In genomic region chr17:12532115-12532514, GRCm38 (mm10) we compare ENCODE assay signal across 9 mouse cellular contexts. TPM values are rescaled to one million over a fixed set of nuclear protein-coding genes. Genes with fewer than 3 reads are reported as not detected.
A peak's percentile ranks its signal among the peaks of the same experiment; 100 is the strongest.
DNase-seq lines count a peak whose midpoint lies in the region; ATAC-seq and TF ChIP-seq lines count a peak whose summit lies in the region.
"Had no signal": no experiment of that assay in that cellular context is flagged by ENCODE, and none has a peak within 500 bp of the region (broad histone marks: within the 10 kb centered on the region; RNA-seq: fewer than 3 reads in every experiment).

No protein-coding gene starts in this region.

- H3K27me3 ChIP-seq in forebrain, postnatal 0 days (ENCODE audit: insufficient read depth, low read length): no peaks in the 10 kb centered on the region
- no peaks in the 10 kb centered on the region for H3K27me3 ChIP-seq in forebrain, embryonic 13.5 days
- no peaks in the 10 kb centered on the region for H3K27me3 ChIP-seq in stomach, postnatal 0 days (ENCODE audit: control insufficient read depth, insufficient read depth, low read length)
- H3K27me3 ChIP-seq: limb, embryonic 13.5 days had no signal

- H3K9ac ChIP-seq in forebrain, postnatal 0 days: no peak overlapping the region
- no peak overlapping the region for H3K9ac ChIP-seq in forebrain, embryonic 13.5 days
- no peak overlapping the region for H3K9ac ChIP-seq in stomach, postnatal 0 days (ENCODE audit: low read length)
- H3K9ac ChIP-seq: limb, embryonic 13.5 days had no signal

- ATAC-seq in forebrain, postnatal 0 days: no peak
- no peak for ATAC-seq in forebrain, embryonic 13.5 days
- ATAC-seq in stomach, postnatal 0 days (ENCODE audit: low FRiP score, low TSS enrichment): 0 out of 2 replicates have a peak, but pooled peaks have one; percentile 29

- H3K4me2 ChIP-seq in forebrain, postnatal 0 days (ENCODE audit: low read depth): no peak overlapping the region
- no peak overlapping the region for H3K4me2 ChIP-seq in forebrain, embryonic 13.5 days
- no peak overlapping the region for H3K4me2 ChIP-seq in stomach, postnatal 0 days (replicated peaks; ENCODE audit: low read depth)
- H3K4me2 ChIP-seq: limb, embryonic 13.5 days had no signal

- DNase-seq in forebrain, postnatal 0 days: no peak
- peak; percentile 82 for DNase-seq in 416B (ENCODE audit: low read depth)
- DNase-seq in adrenal gland, adult 2 months: peak; percentile 43
- DNase-seq in embryo, embryonic 11.5 days (ENCODE audit: low read depth, low spot score): peak; percentile 38
- DNase-seq in kidney, adult 9 months: peak; percentile 72
- peak; percentile 35 for DNase-seq in lung, postnatal 25 days (ENCODE audit: low spot score)
- peak; percentile 74 for DNase-seq in stomach, postnatal 0 days (ENCODE audit: low spot score)

- H3K4me3 ChIP-seq in forebrain, postnatal 0 days (ENCODE audit: low read depth, low read length): no peak overlapping the region
- no peak overlapping the region for H3K4me3 ChIP-seq in forebrain, embryonic 13.5 days
- no peak overlapping the region for H3K4me3 ChIP-seq in stomach, postnatal 0 days (ENCODE audit: low read depth, low read length)
- H3K4me3 ChIP-seq: limb, embryonic 13.5 days had no signal

- H3K9me3 ChIP-seq in forebrain, postnatal 0 days (ENCODE audit: low read length): no peaks in the 10 kb centered on the region
- H3K9me3 ChIP-seq in forebrain, embryonic 13.5 days (replicated peaks): no peaks in the 10 kb centered on the region
- no peaks in the 10 kb centered on the region for H3K9me3 ChIP-seq in stomach, postnatal 0 days (ENCODE audit: control insufficient read depth, low read length)
- H3K9me3 ChIP-seq: limb, embryonic 13.5 days had no signal

- H3K36me3 ChIP-seq in forebrain, postnatal 0 days (ENCODE audit: insufficient read depth): no peaks in the 10 kb centered on the region
- no peaks in the 10 kb centered on the region for H3K36me3 ChIP-seq in forebrain, embryonic 13.5 days (ENCODE audit: poor library complexity, severe bottlenecking)
- no peaks in the 10 kb centered on the region for H3K36me3 ChIP-seq in stomach, postnatal 0 days (ENCODE audit: control insufficient read depth, insufficient read depth, low read length)
- H3K36me3 ChIP-seq: limb, embryonic 13.5 days had no signal

- WGBS in forebrain, postnatal 0 days: 40% methylated on average over 5 of the region's 5 CpGs
- WGBS in forebrain, embryonic 13.5 days: 32% methylated on average over 5 of the region's 5 CpGs
- 35% methylated on average over 5 of the region's 5 CpGs for WGBS in stomach, postnatal 0 days

- no peak overlapping the region for H3K27ac ChIP-seq in forebrain, postnatal 0 days (ENCODE audit: low read depth, low read length)
- H3K27ac ChIP-seq in forebrain, embryonic 13.5 days: no peak overlapping the region
- no peak overlapping the region for H3K27ac ChIP-seq in stomach, postnatal 0 days (replicated peaks)
- H3K27ac ChIP-seq: limb, embryonic 13.5 days had no signal

- TF ChIP-seq EP300 in stomach, postnatal 0 days (optimal IDR thresholded peaks at IDR 0.05): no peak

- H3K4me1 ChIP-seq in forebrain, postnatal 0 days (ENCODE audit: insufficient read depth): no peaks in the 10 kb centered on the region
- no peaks in the 10 kb centered on the region for H3K4me1 ChIP-seq in forebrain, embryonic 13.5 days
- no peaks in the 10 kb centered on the region for H3K4me1 ChIP-seq in stomach, postnatal 0 days (replicated peaks; ENCODE audit: control insufficient read depth, insufficient read depth)
- H3K4me1 ChIP-seq: limb, embryonic 13.5 days had no signal

- peak; percentile 65 for TF ChIP-seq CTCF in forebrain, postnatal 0 days (IDR thresholded peaks at IDR 0.05; ENCODE audit: low read depth)
- peak; percentile 79 for TF ChIP-seq CTCF in stomach, postnatal 0 days (IDR thresholded peaks at IDR 0.05; ENCODE audit: low read depth)

RNA-seq across cellular contexts. Expression of gene Slc22a3, which starts 24.6 kb away (rescaled TPM):
- total RNA-seq in forebrain, postnatal 0 days (2014; rRNA removed): 1.5 and 2.5 TPM in 2 replicates
- polyA plus RNA-seq in forebrain, postnatal 0 days (2015; fragmentation: Nextera tagmentation; extraction: Ambion mirVana): 1.3 and 2.1 TPM in 2 replicates
- 0.10 and 0.11 TPM in 2 replicates for polyA plus RNA-seq in forebrain, embryonic 13.5 days (2015; fragmentation: Nextera tagmentation; extraction: Ambion mirVana)
- 10 to 100 TPM in 1 of 2 experiments, 1 to 10 TPM in 1; 5.7 to 12.0 TPM for total RNA-seq in adrenal gland, adult 2 months (2021)
- polyA plus RNA-seq in adrenal gland, adult 2 months (2012; rRNA removed): 5.7 and 9.7 TPM in 2 replicates
- 0.05 and 0.07 TPM in 2 replicates for polyA plus RNA-seq in stomach, postnatal 0 days (2015; fragmentation: Nextera tagmentation; extraction: Ambion mirVana)

RNA-seq across cellular contexts. Expression of gene Slc22a2, which starts 51.8 kb away (rescaled TPM):
- 0.92 and 2.8 TPM in 2 replicates for total RNA-seq in forebrain, postnatal 0 days (2014; rRNA removed)
- polyA plus RNA-seq in forebrain, postnatal 0 days (2015; fragmentation: Nextera tagmentation; extraction: Ambion mirVana): 1.7 TPM in 2 replicates
- 0.17 TPM in 1 of 2 replicates, not detected in the other for polyA plus RNA-seq in forebrain, embryonic 13.5 days (2015; fragmentation: Nextera tagmentation; extraction: Ambion mirVana)
- not detected for total RNA-seq in adrenal gland, adult 2 months (2021)
- 0.04 and 0.12 TPM in 2 replicates for polyA plus RNA-seq in adrenal gland, adult 2 months (2012; rRNA removed)
- polyA plus RNA-seq in stomach, postnatal 0 days (2015; fragmentation: Nextera tagmentation; extraction: Ambion mirVana): not detected in 2 replicates
- polyA plus RNA-seq: limb, embryonic 13.5 days had no signal
